Mouse (Mus musculus) gastrocnemius, adult 2 months (tissue): ENCODE data around the gene Tsc22d2. TPM values are rescaled to one million over a fixed set of nuclear protein-coding genes. Genes with fewer than 3 reads are reported as not detected.
A peak's percentile ranks its signal among the peaks of the same experiment; 100 is the strongest.
"Not testable (repeated sequence)": the region's sequence is repeated elsewhere in the genome, so short reads cannot be mapped to it uniquely, and the experiment has no call there.

Experiments
- DNase-seq: peaks from one replicate; pipeline ENCODE4 v3.0.0; 2022
- H3K27ac ChIP-seq: fragments of 200-600 bp; 2 replicates; pipeline ENCODE4 v1.8.1; 2022; ENCODE audit warnings: mild to moderate bottlenecking
- H3K4me3 ChIP-seq: fragments of 200-600 bp; 2 replicates; pipeline ENCODE4 v1.8.1; 2022; ENCODE audit warnings: mild to moderate bottlenecking, moderate library complexity
- CTCF ChIP-seq: fragments of 200-600 bp; IDR thresholded peaks from 2 replicates; pipeline ENCODE4 v1.8.1; 2022; ENCODE audit warnings: antibody characterized with exemption, mild to moderate bottlenecking, moderate library complexity
- intact Hi-C: fragments of 180-260 bp; cut with DNase I; formaldehyde crosslinking; loops from one replicate; pipeline ENCODE4 v1.15.1; 2025
- total RNA-seq, 2 experiments: library from RNA; stranded (reverse); gene quantifications; 2 replicates each; pipeline ENCODE4 v1.2.3; 2021

The Tsc22d2 gene
- total RNA-seq, 2 experiments from 2014 or later: 22.6 to 22.9 TPM

- no peak for DNase-seq
- H3K4me3 ChIP-seq: no peak overlapping the region
- intact Hi-C loops: no loop called here
- no peak for TF ChIP-seq CTCF
- H3K27ac ChIP-seq: no peak overlapping the region
These were observed 40.1 kb downstream of the Tsc22d2 start for GRCm38 (mm10) chr3:58454414-58455205.

- H3K4me3 ChIP-seq: no peak overlapping the region
- TF ChIP-seq CTCF: no peak
- intact Hi-C loops: no loop called here
These were observed 40.7 kb downstream of the Tsc22d2 start for GRCm38 (mm10) chr3:58455255-58455654.

GRCm38 (mm10) chr3:58469655-58470437, 55.3 kb downstream of the Tsc22d2 start:
- intact Hi-C loops: no loop called here
- DNase-seq: no peak
- Histone ChIP-seq H3K4me3 (peak overlapping the region; percentile 9), H3K27ac (peak overlapping the region; percentile 16; the same call in 1 of the 2 replicates)
- TF ChIP-seq CTCF: no peak

More at GRCm38 (mm10) chr3:58455255-58455654, 40.7 kb downstream of the Tsc22d2 start:
- DNase-seq: no peak
- no peak overlapping the region for H3K27ac ChIP-seq

- intact Hi-C loops, H3K4me3 ChIP-seq, H3K27ac ChIP-seq, DNase-seq: not testable (repeated sequence)
These were observed 60.8 kb downstream of the Tsc22d2 start for GRCm38 (mm10) chr3:58475298-58475697.

GRCm38 (mm10) chr3:58478755-58479455, 64.4 kb downstream of the Tsc22d2 start:
- no peak for TF ChIP-seq CTCF
- Histone ChIP-seq H3K4me3 (no peak overlapping the region), H3K27ac (no peak overlapping the region)
- intact Hi-C loops: no loop called here
- DNase-seq: no peak

- no peak for DNase-seq
- intact Hi-C loops: no loop called here
- peak; percentile 43; the same call in 1 of the 2 replicates for TF ChIP-seq CTCF
- Histone ChIP-seq H3K4me3 (no peak overlapping the region), H3K27ac (no peak overlapping the region)
These were observed 71.4 kb downstream of the Tsc22d2 start for GRCm38 (mm10) chr3:58485883-58486282.

GRCm38 (mm10) chr3:58487121-58487520, 72.6 kb downstream of the Tsc22d2 start:
- peak; percentile 18; the same call in 1 of the 2 replicates for TF ChIP-seq CTCF
- intact Hi-C loops: no loop called here
- H3K27ac ChIP-seq: no peak overlapping the region
- H3K4me3 ChIP-seq: no peak overlapping the region
- no peak for DNase-seq

- intact Hi-C loops: loop anchor here (2.0 kb wide), 1 partner anchor 71 kb away; no protein-coding TSS in a partner anchor
- Histone ChIP-seq H3K27ac (no peak overlapping the region), H3K4me3 (no peak overlapping the region)
- peak; percentile 56 for TF ChIP-seq CTCF
- no peak for DNase-seq
These were observed 73.7 kb downstream of the Tsc22d2 start for GRCm38 (mm10) chr3:58487999-58488775.

- intact Hi-C loops: loop anchor here (2.0 kb wide), 1 partner anchor 328 kb away; no protein-coding TSS in a partner anchor
- DNase-seq: no peak
- peak; percentile 59 for TF ChIP-seq CTCF
- Histone ChIP-seq H3K4me3 (no peak overlapping the region), H3K27ac (no peak overlapping the region)
These were observed 76.3 kb downstream of the Tsc22d2 start for GRCm38 (mm10) chr3:58490787-58491186.

GRCm38 (mm10) chr3:58493621-58494020, 79.1 kb downstream of the Tsc22d2 start:
- no peak for DNase-seq
- intact Hi-C loops: no loop called here
- TF ChIP-seq CTCF: no peak

GRCm38 (mm10) chr3:58501961-58502360, 87.4 kb downstream of the Tsc22d2 start:
- no peak for DNase-seq
- no peak for TF ChIP-seq CTCF
- intact Hi-C loops: no loop called here
- Histone ChIP-seq H3K4me3 (no peak overlapping the region), H3K27ac (no peak overlapping the region)

More at GRCm38 (mm10) chr3:58493621-58494020, 79.1 kb downstream of the Tsc22d2 start:
- Histone ChIP-seq H3K4me3 (no peak overlapping the region), H3K27ac (no peak overlapping the region)
